Mouse (Mus musculus): ENCODE measurements around the gene Herc1.

GRCm38 (mm10) chr9:66349144-66349859 lies 948 bp upstream of the Herc1 start:
- TF ChIP-seq POLR2A (IDR thresholded peaks at IDR 0.05; ENCODE audit: extremely low read depth, insufficient read depth, low read length) (no peak), CTCF (IDR thresholded peaks at IDR 0.05; ENCODE audit: extremely low read depth, insufficient read depth, low read length) (no peak)
